Mouse (Mus musculus) embryonic facial prominence, embryonic 12.5 days (tissue): Measurements from ENCODE around the gene Fbln1. TPM values are rescaled to one million over a fixed set of nuclear protein-coding genes. Genes with fewer than 3 reads are reported as not detected.

Experiments
- ATAC-seq: fragments of 200-750 bp; cut with Nextera tagmentation; 2 replicates; pipeline ENCODE4 v1.8.0; 2017; ENCODE audit not compliant: insufficient number of reproducible peaks, insufficient read depth, low FRiP score, low TSS enrichment
- H3K27ac ChIP-seq: fragments of 300-500 bp; sonication (generic); 2 replicates; pipeline ENCODE4 v1.5.1; 2016; ENCODE audit warnings: mild to moderate bottlenecking
- H3K27me3 ChIP-seq: fragments of 300-500 bp; sonication (generic); 2 replicates; pipeline ENCODE4 v1.6.1; 2016; ENCODE audit warnings: mild to moderate bottlenecking, moderate library complexity
- H3K36me3 ChIP-seq: fragments of 300-500 bp; sonication (generic); 2 replicates; pipeline ENCODE4 v1.6.1; 2016; ENCODE audit warnings: mild to moderate bottlenecking
- H3K4me1 ChIP-seq: fragments of 300-500 bp; sonication (generic); 2 replicates; pipeline ENCODE4 v1.6.1; 2016
- H3K4me2 ChIP-seq: fragments of 300-500 bp; sonication (generic); replicated peaks from 2 replicates; pipeline ENCODE4 v1.6.1; 2016; ENCODE audit warnings: mild to moderate bottlenecking, moderate library complexity
- H3K4me3 ChIP-seq: fragments of 300-500 bp; sonication (generic); 2 replicates; pipeline ENCODE4 v1.5.1; 2016; ENCODE audit warnings: mild to moderate bottlenecking
- H3K9ac ChIP-seq: fragments of 300-500 bp; sonication (generic); 2 replicates; pipeline ENCODE4 v1.6.1; 2016; ENCODE audit warnings: mild to moderate bottlenecking, moderate library complexity
- H3K9me3 ChIP-seq: fragments of 300-500 bp; sonication (generic); 2 replicates; pipeline ENCODE4 v1.6.1; 2016; ENCODE audit warnings: mild to moderate bottlenecking, moderate library complexity
- WGBS: fragments of 180-500 bp; shearing (Covaris S2); methylation state at CpG from one replicate; pipeline ENCODE4 v1.1.7; 2016; 5-methylcytosine and 5-hydroxymethylcytosine counted together
- polyA plus RNA-seq: library from polyadenylated mRNA; unstranded; fragments of >200 nt; fragmentation: Nextera tagmentation; extraction: Ambion mirVana; gene quantifications from 2 replicates; pipeline ENCODE4 v1.2.1, GENCODE M21; 2016

The Fbln1 gene
- polyA plus RNA-seq, 1 experiment from 2014 or later: 236 TPM

DNA sequence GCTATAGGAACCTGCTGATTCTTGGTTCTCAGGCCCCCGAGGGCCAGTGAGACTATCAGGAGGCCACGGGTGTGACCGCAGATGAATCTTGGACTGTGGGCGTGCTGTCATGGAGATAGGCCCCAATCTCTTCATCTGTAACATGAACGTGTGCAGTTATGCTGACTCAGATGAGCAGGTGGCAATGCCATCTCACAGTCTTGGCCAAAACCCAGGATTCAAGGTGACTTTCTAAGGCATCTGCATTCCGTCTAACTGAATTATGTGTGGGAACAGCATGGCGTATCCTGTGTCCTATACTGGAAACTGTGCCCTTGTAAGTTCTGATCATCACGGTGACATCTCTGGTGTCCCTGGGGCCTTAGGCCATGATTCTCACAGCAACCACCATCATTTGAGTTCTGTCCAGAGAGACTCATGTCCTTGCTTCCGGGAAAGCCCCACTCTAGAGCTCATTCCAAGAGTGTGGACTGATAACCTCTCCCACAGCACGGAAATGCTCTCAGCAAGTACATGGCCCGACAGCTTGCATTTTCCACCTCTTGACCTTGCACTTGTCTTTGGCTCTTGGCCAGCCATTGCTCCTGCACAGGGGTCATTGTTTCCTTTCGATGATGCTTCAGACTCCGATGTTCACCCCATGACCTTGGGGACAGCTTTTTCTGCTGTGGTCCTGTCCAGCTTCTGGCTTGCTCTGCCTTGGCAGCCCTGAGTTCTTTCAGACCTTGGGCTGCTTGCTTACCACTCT, 38.8 kb downstream of the Fbln1 start:
- H3K4me3 ChIP-seq: no peak overlapping the region
- no peak overlapping the region for H3K4me2 ChIP-seq
- no peak overlapping the region for H3K9ac ChIP-seq
- no peak overlapping the region for H3K27ac ChIP-seq
- ATAC-seq: no peak
- no peaks in the 10 kb centered on the region for H3K9me3 ChIP-seq
- H3K4me1 ChIP-seq: no peaks in the 10 kb centered on the region
- 93% methylated on average over 13 of the region's 13 CpGs for WGBS
- H3K27me3 ChIP-seq: no peaks in the 10 kb centered on the region
- peaks cover 86% of the 10 kb centered on the region for H3K36me3 ChIP-seq

DNA sequence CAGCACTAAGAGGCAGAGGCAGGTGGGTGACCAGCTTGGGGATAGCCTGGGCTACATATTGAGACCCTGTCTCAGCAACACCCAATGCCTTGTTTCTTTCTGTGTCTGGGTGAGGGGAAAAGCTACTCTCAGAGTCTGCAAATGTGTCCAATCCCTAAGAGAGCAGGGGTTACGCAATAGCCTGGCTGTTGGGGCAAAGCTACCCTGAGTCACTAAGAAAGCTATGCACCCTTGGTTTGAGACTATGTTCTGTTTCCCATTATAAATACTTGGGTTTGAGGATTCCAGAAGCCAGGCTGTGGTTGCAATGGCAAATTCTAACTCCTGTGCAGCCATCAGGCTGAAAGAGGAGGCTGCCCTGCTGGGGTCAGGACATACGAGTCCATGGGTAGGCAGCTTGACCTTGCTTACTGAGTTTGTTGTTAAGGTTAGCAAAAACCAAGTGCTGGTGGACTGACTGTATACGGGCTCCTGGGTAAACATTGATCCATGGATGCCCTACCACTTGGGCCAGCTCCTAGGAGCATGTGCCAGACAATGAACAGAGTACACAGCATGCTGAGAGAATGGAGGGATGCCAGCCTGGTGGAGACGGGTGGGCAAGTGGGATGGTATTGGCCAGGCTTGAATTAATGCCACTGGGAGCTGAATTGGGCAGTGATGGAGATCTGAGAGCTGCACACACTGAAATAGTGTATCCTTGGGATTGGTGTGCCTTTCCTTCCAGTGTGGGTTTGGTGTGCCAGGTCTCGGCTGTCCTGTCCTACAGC, 39.7 kb downstream of the Fbln1 start:
- peaks cover 86% of the 10 kb centered on the region for H3K36me3 ChIP-seq

DNA sequence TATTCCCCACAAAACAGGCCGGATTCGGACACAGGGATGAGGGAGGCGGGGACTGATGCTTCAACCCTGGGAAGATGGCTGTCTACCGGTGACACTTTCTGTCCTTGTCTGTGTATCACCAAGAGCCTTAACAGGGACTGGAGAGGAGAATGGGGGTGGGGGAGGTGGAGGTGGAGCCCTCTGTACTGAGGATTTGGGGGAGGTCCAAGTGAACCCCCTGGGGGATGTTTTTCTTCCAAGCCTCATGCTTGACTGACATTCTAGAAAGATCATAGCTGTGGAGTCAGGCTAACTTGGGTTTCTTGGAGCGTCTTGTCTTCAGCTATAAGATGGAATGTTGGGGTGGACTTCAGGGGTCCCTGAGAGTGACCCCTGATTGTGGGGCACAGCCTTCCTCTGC, 40.3 kb downstream of the Fbln1 start:
- Histone ChIP-seq H3K4me2 (no peak overlapping the region), H3K36me3 (peaks cover 86% of the 10 kb centered on the region), H3K27ac (no peak overlapping the region), H3K4me3 (no peak overlapping the region), H3K9me3 (no peaks in the 10 kb centered on the region), H3K4me1 (no peaks in the 10 kb centered on the region), H3K9ac (no peak overlapping the region), H3K27me3 (no peaks in the 10 kb centered on the region)
- ATAC-seq: no peak
- WGBS: 92% methylated on average over 5 of the region's 5 CpGs

More for the DNA sequence above, 39.7 kb downstream of the Fbln1 start:
- 91% methylated on average over 5 of the region's 5 CpGs for WGBS
- no peak for ATAC-seq
- Histone ChIP-seq H3K9me3 (no peaks in the 10 kb centered on the region), H3K27me3 (no peaks in the 10 kb centered on the region), H3K4me2 (no peak overlapping the region), H3K9ac (no peak overlapping the region), H3K4me1 (no peaks in the 10 kb centered on the region), H3K4me3 (no peak overlapping the region), H3K27ac (no peak overlapping the region)

DNA sequence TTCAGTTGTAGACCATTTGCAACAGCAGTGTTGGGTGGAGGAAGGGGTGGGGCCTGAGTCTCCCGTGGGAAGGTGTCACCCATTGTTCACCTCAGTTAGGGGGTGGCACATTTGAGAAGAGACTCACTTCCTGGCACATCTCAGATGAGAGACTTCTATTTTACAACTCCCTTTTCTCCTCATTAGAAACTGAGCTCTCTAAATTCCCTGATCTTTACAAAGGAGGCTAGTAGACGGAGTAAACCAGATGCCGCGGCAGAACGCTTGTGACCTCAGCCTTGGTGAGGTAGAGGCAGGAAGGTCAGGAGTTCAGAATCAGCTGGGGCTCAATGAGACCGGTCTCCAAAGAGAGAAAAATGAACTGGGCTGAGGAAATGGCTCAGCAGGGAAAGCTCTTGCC, 41.2 kb downstream of the Fbln1 start:
- no peaks in the 10 kb centered on the region for H3K27me3 ChIP-seq
- H3K4me1 ChIP-seq: no peaks in the 10 kb centered on the region
- no peak overlapping the region for H3K4me2 ChIP-seq
- H3K9me3 ChIP-seq: no peaks in the 10 kb centered on the region
- 71% methylated on average over 6 of the region's 6 CpGs for WGBS
- H3K4me3 ChIP-seq: no peak overlapping the region
- peaks cover 86% of the 10 kb centered on the region for H3K36me3 ChIP-seq
- no peak for ATAC-seq
- no peak overlapping the region for H3K27ac ChIP-seq
- no peak overlapping the region for H3K9ac ChIP-seq

DNA sequence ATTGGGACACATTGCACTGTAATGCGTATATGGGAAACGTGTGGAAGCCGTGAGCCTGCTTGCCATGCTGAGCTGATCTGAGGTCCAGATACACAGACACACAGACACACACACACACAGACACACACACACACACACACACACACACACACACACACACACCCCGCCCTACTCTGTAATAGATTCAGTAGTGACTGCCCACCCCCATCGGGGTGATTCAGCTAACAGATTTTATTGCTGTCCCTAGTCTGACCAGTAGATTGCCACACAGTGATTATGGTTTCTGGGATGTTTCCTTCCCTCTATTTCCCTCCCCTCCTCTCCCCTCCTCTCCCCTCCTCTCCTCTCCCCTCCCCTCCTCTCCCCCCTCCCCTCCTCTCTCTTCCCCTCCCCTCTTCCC, 42.6 kb downstream of the Fbln1 start:
- Histone ChIP-seq H3K27me3 (no peaks in the 10 kb centered on the region), H3K9ac (no peak overlapping the region), H3K4me3 (no peak overlapping the region), H3K4me1 (no peaks in the 10 kb centered on the region), H3K27ac (no peak overlapping the region), H3K9me3 (no peaks in the 10 kb centered on the region), H3K36me3 (peaks cover 86% of the 10 kb centered on the region), H3K4me2 (no peak overlapping the region)
- WGBS: 92% methylated on average over 5 of the region's 5 CpGs
- ATAC-seq: no peak

DNA sequence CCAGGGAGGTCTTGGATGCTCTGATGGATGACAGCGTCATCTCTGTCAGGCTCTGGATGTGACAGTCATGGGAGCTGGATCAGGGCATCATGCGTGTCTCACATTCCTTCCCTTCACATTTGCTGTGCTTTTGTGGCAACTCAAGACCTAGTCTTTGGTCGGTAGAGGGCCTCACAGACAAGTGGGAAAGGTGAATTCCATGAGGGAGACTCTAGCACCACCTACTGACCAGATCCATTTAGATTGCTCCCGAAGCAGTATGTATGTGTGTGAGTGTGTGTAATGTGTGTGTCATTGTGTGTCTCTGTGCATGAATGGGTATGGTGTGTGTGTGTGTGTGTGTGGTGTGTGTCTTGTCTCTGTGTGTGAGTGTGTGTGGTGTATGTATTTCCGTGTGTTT, 43.5 kb downstream of the Fbln1 start:
- no peaks in the 10 kb centered on the region for H3K9me3 ChIP-seq
- peaks cover 80% of the 10 kb centered on the region for H3K36me3 ChIP-seq
- no peak overlapping the region for H3K27ac ChIP-seq
- H3K27me3 ChIP-seq: no peaks in the 10 kb centered on the region
- no peak overlapping the region for H3K9ac ChIP-seq
- 54% methylated on average over 5 of the region's 5 CpGs for WGBS
- no peaks in the 10 kb centered on the region for H3K4me1 ChIP-seq
- no peak for ATAC-seq
- no peak overlapping the region for H3K4me3 ChIP-seq
- no peak overlapping the region for H3K4me2 ChIP-seq

DNA sequence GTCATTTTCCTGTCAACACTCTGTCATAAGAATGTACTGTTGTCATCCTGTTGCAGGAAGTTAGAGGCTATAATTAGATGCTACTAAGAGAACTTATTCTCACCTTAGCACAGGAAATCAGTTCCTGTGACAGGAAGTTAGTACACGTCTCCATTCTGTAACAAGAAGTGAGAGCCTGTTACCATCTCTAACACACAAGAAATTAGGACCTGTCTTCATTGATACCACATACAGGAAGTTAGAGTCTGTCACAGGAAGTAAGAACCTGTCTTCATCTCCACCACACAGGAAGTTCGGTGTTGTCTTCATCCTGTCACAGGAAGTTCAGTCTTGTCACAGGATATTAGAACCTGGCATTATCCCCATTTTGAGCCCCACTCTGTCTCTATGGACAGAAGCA, 44.7 kb downstream of the Fbln1 start:
- Histone ChIP-seq H3K9ac (no peak overlapping the region), H3K4me1 (no peaks in the 10 kb centered on the region), H3K36me3 (peaks cover 74% of the 10 kb centered on the region), H3K4me3 (no peak overlapping the region), H3K4me2 (no peak overlapping the region), H3K27ac (no peak overlapping the region), H3K9me3 (no peaks in the 10 kb centered on the region), H3K27me3 (no peaks in the 10 kb centered on the region)
- no peak for ATAC-seq
- 80% methylated on average over 2 of the region's 2 CpGs for WGBS

DNA sequence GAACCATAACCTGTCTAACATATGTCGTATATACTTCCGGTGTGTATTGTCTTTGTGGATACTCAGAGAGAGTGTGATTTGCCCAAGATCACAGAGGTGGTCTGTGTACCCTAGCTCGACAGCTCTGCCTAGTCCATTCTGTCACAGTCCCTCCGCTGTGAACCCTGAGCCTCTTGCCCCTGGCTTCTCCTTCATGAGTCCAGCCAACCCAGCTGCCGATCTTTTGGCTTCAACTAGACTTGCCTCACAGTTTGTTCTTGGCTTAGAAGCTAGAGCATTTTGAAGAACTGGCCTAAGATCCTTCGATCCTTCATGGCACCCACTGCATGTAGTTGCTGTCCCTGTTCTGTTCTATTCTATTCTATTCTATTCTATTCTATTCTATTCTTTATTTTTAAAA, 46.7 kb downstream of the Fbln1 start:
- Histone ChIP-seq H3K9ac (no peak overlapping the region), H3K4me2 (no peak overlapping the region), H3K36me3 (peaks cover 58% of the 10 kb centered on the region), H3K9me3 (no peaks in the 10 kb centered on the region), H3K4me3 (no peak overlapping the region), H3K27ac (no peak overlapping the region), H3K27me3 (no peaks in the 10 kb centered on the region), H3K4me1 (no peaks in the 10 kb centered on the region)
- WGBS: 92% methylated on average over 6 of the region's 6 CpGs
- no peak for ATAC-seq

DNA sequence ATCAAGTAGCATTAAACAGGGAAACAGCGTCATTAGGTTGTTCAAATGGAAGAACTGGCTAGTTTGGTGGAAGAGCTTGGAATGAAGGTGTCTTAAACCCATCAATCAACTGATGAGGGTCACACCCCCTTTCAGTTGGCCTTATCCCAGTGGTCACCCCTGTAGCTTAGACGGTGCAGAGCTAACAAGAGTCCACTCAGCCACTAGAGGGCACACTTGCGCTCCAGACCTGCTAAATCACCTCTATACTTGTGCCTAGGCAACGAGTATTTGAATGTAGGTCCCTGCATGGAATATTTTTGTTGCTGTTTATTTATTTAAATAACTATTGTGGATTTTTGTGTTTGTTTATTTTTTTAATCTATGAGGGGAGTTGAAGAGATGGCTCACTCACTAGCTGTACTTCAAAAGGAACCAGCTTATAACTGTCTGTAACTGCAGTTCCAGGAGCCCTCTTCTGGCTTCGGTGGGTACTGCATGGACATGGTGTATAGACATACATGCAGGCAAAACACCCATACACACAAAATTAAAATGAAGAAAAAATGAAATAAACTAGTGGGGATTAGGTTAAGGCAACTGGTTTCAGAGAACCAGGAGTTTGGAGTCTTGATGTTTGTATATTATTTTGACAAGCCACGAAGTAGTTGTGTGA, 52.2 kb downstream of the Fbln1 start:
- H3K4me3 ChIP-seq: no peak overlapping the region
- H3K9me3 ChIP-seq: peaks cover 8% of the 10 kb centered on the region; the same call in 1 of the 2 replicates
- no peaks in the 10 kb centered on the region for H3K4me1 ChIP-seq
- 0 out of 2 replicates have a peak, but pooled peaks have one; percentile 67 for ATAC-seq
- H3K27ac ChIP-seq: no peak overlapping the region
- H3K27me3 ChIP-seq: no peaks in the 10 kb centered on the region
- H3K9ac ChIP-seq: no peak overlapping the region
- WGBS: 66% methylated on average over 6 of the region's 6 CpGs
- peaks cover 38% of the 10 kb centered on the region for H3K36me3 ChIP-seq
- H3K4me2 ChIP-seq: no peak overlapping the region

DNA sequence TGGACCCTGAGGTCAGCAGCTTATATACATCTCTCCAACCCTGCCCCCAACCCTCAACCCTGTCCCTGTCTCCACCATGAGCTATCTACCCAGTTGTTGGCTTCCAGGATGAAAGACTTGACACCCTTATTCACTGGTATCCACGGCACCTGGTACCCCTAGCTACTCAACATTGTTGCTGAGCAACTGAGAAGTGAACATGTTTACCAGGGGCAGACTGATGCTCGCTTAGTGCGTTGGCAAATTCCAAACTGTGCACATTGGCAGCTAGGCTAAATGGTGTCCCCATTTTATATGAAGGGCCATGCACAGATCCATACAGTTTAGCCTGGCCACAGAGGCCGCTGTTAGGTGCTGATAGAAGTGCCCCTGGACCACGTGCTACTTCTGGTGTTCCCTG, 57.1 kb downstream of the Fbln1 start:
- H3K36me3 ChIP-seq: peaks cover 46% of the 10 kb centered on the region

DNA sequence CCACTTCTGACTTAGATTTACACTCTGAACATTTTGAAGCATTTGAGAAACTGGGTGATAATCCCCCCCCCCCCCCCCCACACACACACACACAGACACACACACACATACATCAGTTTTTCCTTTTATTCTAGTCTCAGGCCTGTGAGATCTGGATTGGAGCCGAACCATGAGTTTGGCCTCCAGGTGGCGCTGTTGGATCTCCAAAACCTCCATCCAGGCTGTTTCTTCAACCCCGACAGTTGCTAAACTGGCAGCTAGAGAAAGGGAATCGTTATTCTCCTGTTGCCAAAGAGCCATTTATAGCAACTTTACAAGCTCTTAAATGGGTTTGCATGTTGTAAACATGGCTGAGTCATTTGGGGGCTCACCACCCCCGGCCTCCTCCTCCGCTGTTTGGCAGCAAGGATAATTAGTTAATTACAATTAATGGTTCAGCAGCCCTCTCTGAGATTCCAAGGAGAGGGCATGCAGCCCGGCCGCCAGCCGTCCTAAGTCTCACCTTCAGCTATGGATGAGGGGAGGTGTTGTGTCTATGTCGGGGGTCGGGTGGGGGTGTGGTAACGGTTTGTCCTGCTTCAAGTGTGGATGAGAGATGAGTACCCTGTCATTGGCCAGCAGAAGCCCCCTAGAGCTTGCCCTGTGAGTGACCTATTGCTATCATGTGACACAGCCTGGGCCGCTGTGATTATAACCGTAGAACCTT, 61.1 kb downstream of the Fbln1 start:
- 43% methylated on average over 14 of the region's 14 CpGs for WGBS
- no peaks in the 10 kb centered on the region for H3K9me3 ChIP-seq
- H3K27me3 ChIP-seq: no peaks in the 10 kb centered on the region
- no peaks in the 10 kb centered on the region for H3K4me1 ChIP-seq
- H3K4me2 ChIP-seq: no peak overlapping the region
- peaks cover 31% of the 10 kb centered on the region for H3K36me3 ChIP-seq
- no peak overlapping the region for H3K9ac ChIP-seq
- no peak for ATAC-seq
- no peak overlapping the region for H3K4me3 ChIP-seq
- H3K27ac ChIP-seq: no peak overlapping the region

More for the DNA sequence above, 57.1 kb downstream of the Fbln1 start:
- Histone ChIP-seq H3K9me3 (peaks cover 8% of the 10 kb centered on the region; the same call in 1 of the 2 replicates), H3K9ac (no peak overlapping the region), H3K4me2 (no peak overlapping the region), H3K27me3 (no peaks in the 10 kb centered on the region), H3K4me1 (no peaks in the 10 kb centered on the region), H3K4me3 (no peak overlapping the region), H3K27ac (no peak overlapping the region)
- ATAC-seq: no peak
- 90% methylated on average over 5 of the region's 5 CpGs for WGBS
